Mouse (Mus musculus) A20 (cell line): ENCODE results near the gene Bnip2.

ENCODE experiments used
- DNase-seq: peaks from one replicate; pipeline ENCODE4 v3.0.0-alpha.2; 2011; ENCODE audit warnings: low read depth, low spot score

Bnip2 gene

DNA sequence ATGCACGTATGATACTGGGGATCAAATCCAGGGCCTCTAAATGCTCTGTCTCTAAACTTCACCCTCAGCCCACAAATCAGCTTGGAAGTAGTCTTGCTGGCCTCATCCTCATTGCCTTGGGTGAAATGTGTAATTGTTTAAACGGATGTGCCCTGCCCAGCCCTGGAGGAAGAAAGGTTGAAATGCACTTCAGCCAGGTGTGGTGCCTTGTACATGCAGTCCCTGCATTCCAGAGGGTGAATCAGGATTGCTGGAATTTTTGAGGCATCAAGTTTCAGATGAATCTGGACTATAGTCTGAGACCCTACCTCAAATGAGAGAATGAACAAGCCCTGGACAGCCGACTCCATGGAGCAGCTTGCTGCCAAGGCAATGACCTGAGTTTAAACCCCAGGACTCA, 58.6 kb downstream of the Bnip2 start:
- no peak for DNase-seq

DNA sequence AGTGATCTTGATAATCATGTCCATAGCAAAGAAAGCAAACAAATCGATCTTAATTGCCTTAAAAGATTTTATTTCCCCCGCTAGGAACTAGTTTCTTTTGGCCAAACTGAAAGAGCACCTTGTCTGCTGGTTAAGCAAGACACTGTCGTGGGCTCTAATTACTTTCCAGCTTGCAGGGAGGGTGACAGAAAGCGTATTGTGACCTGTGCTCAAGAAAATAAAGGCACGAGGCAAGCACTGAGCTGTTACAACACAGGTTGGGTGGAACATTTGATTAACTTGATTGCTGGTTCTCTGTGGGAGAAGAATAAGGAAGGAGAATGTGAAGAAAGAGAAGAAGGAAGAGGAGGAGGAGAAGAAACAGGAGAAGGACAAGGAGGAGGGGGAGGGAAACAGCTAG, 59.0 kb downstream of the Bnip2 start:
- DNase-seq: no peak

DNA sequence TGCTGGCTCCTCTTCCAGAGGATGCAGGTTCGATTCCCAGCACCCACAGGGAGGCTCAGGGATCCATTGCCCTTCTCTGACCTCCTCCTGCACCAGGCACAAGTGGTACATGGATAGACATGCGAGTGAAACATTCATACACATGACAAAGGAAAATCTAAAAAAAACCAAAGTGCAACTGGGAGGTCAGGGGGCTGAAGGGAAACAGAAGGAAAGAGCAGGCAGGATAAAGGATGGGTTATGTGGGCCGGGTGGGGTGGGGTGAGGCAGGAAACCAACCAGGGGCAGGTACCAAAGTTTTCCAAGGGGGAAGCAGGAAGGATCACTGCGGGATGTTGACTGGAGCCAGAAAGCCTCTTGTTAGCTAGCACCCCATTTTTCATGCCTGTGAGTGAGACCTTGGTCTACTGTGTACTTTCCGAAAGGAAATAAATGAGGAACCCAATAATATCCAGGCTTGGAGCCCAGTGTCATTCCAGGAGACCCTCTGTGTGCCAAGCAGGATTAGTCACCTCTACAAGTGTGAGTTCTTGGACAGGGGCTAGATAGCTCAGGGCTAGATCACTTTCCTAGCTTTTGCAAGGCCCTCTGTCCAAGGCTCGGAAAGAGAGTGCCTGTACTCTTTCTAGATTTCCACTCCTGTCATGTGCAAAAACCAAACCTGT, 59.6 kb downstream of the Bnip2 start:
- DNase-seq: no peak

DNA sequence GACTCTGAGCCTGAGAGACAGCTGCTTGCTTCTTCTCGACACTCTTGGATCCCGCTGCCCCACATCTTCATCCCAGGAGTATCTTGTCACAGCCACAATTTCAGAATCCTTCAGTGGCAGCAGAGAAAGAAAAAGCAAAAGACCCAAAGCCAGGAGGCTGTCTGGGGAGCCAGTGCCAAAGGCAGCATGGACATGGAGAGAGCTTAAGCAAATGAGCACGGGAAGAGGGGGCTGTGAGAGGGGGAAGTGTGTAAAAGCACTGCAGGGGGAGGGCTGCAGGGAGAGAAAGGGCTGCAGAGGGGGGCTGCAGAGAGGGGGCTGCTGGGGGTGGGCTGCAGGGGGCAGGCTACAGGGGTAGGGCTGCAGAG, 60.1 kb downstream of the Bnip2 start:
- DNase-seq: no peak

DNA sequence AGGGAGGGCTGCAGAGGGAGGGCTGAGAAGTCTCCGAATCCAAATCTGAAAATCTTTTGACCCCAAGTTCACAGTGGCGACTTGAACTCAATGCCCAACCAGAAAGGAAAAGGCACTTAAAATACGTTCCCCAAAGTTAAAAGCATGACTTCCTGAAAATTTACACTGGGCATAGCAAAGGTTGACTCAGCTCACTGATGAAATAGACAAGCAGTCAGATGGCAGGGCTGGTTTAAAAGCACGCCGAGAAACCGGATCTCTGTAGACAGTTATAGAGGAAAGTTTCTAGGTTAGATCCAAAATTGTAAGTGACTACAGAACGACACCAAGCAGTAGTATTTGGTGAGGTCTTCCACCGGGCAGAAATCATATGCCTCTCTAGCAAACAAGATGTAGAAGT, 60.6 kb downstream of the Bnip2 start:
- DNase-seq: no peak

DNA sequence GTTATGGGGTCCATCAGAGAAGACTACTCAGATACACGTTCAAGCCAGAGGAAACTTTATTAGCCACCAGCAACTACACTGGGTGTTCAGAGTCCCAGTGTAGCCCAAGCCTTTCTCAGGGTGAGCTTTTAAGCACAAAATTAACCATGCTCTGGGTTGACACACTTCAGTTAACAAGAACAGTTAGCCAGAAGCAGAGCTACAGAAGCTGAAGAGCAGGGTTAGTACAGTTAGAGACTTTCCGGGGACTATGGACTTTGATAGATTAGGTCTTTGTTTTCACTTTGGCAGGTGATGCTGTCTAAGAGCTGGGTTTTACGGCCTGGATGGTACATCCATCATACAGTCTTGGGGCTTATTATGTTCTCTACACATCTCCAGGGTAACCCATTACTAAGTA, 63.5 kb downstream of the Bnip2 start:
- DNase-seq: no peak

DNA sequence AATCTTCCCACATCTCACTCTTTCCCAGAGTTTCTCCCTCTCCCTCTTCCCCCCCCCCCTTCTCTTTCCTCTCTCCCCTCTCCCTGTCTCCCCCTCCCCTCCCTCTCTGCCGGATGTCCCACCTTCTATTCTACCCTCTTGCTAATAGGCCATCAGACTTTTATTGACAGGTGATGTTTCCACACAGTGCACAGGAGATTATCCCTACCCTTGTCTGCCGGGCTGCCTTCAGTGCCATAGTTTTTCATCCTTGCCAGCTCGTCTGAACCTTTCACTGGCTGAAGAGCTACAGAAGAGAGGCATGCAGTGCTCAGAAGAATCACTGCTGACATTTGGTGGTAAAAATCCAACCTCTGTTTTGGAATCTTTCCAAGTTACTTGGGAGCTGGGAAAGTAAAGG, 64.1 kb downstream of the Bnip2 start:
- DNase-seq: no peak
